Mouse (Mus musculus) liver, embryonic 14.5 days (tissue): Measurements from ENCODE around the gene Pld6. TPM values are rescaled to one million over a fixed set of nuclear protein-coding genes. Genes with fewer than 3 reads are reported as not detected.
"Not testable (repeated sequence)": the region's sequence is repeated elsewhere in the genome, so short reads cannot be mapped to it uniquely, and the experiment has no call there.

Experiments
- ATAC-seq: fragments of 200-750 bp; cut with Nextera tagmentation; 2 replicates; pipeline ENCODE4 v1.8.0; 2017; ENCODE audit warnings: moderate number of reproducible peaks, mild to moderate bottlenecking, moderate library complexity; ENCODE audit not compliant: insufficient read depth
- DNase-seq, 3 experiments: peaks; one replicate each; pipeline ENCODE4 v3.0.0-alpha.2; 2012 to 2013; ENCODE audit warnings: low read depth in 3 of 3, low spot score in 3 of 3
- H3K27ac ChIP-seq: fragments of 300-500 bp; sonication (generic); 2 replicates; pipeline ENCODE4 v1.5.1; 2014; ENCODE audit warnings: moderate library complexity, mild to moderate bottlenecking, control low read depth, inconsistent platforms
- H3K27me3 ChIP-seq: fragments of 300-500 bp; sonication (generic); 2 replicates; pipeline ENCODE4 v1.6.1; 2014; ENCODE audit warnings: mild to moderate bottlenecking, low read length, moderate library complexity; ENCODE audit not compliant: control insufficient read depth, insufficient read depth
- H3K36me3 ChIP-seq: fragments of 300-500 bp; sonication (generic); replicated peaks from 2 replicates; pipeline ENCODE4 v1.6.1; 2014; ENCODE audit warnings: low read depth; ENCODE audit not compliant: control insufficient read depth, insufficient read depth
- H3K4me1 ChIP-seq, 2 experiments: fragments of 200-500 bp in 1 of 2; fragments of 300-500 bp in 1 of 2; sonication (generic) in 1 of 2; replicated peaks; 2 replicates each; pipeline ENCODE4 v1.6.1; 2012 to 2014; ENCODE audit warnings: antibody characterized with exemption in 1 of 2, inconsistent platforms in 1 of 2, low read length in 1 of 2; ENCODE audit not compliant: control insufficient read depth in 2 of 2, insufficient read depth in 2 of 2
- H3K4me2 ChIP-seq: fragments of 300-500 bp; sonication (generic); 2 replicates; pipeline ENCODE4 v1.6.1; 2014; ENCODE audit warnings: low read depth, mild to moderate bottlenecking, control low read depth, moderate library complexity
- H3K4me3 ChIP-seq, 2 experiments: fragments of 200-500 bp in 1 of 2; fragments of 300-500 bp in 1 of 2; sonication (generic) in 1 of 2; 2 replicates each; pipeline ENCODE4 v1.5.1; 2012 to 2014; ENCODE audit warnings: low read depth in 2 of 2, low read length in 2 of 2, mild to moderate bottlenecking in 2 of 2, control low read depth in 1 of 2, inconsistent platforms in 1 of 2, moderate library complexity in 1 of 2; ENCODE audit not compliant: insufficient read depth in 1 of 2
- H3K9ac ChIP-seq: fragments of 300-500 bp; sonication (generic); replicated peaks from 2 replicates; pipeline ENCODE4 v1.6.1; 2014; ENCODE audit warnings: mild to moderate bottlenecking, control low read depth, moderate library complexity
- H3K9me3 ChIP-seq: fragments of 300-500 bp; sonication (generic); 2 replicates; pipeline ENCODE4 v1.6.1; 2016; ENCODE audit warnings: low read length, mixed read lengths; ENCODE audit not compliant: control insufficient read depth
- CTCF ChIP-seq: IDR thresholded peaks from 2 replicates; pipeline ENCODE4 v1.5.1; 2016; ENCODE audit warnings: antibody characterized with exemption, low read depth, control low read depth
- EP300 ChIP-seq: IDR thresholded peaks from 2 replicates; pipeline ENCODE4 v1.6.1; 2016; ENCODE audit warnings: antibody characterized with exemption, low read depth
- WGBS: fragments of 180-500 bp; shearing (Covaris S2); extraction: QIAGEN DNeasy Blood & Tissue Kit; methylation state at CpG from one replicate; pipeline ENCODE4 v1.1.7; 2014; ENCODE audit not compliant: insufficient replicate concordance; 5-methylcytosine and 5-hydroxymethylcytosine counted together
- polyA plus RNA-seq, 2 experiments: library from polyadenylated mRNA; depleted of rRNA in 1 of 2; stranded (reverse) in 1 of 2; unstranded in 1 of 2; fragments of >200 nt; fragmentation: Nextera tagmentation in 1 of 2; extraction: Ambion mirVana in 1 of 2; gene quantifications; 2 replicates each; pipeline versions ENCODE4 v1.2.1 to v1.2.3; 2012 to 2014

The Pld6 gene
- polyA plus RNA-seq, 2 experiments: 0.50 to 1.9 TPM

DNA sequence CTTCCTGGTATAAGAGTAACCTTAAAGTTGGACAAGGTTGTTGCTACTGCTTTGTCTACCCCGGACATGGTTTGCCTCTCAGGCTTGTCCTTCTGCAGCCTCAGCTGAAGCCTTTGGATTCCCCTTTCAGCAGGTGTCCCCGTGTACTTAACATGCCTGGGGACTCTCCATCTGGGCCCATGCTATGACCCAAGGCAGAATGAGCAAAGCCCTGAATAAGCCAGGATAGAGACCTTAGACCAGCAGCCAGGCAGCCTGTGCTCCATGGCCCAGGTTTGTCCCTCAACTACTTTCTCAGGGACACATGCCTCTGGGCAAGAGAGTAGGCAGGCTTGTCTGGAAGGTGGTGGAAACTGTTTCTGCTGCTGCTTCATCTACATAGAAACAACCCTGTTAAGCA is 44.1 kb downstream of the Pld6 start:
- H3K4me3 ChIP-seq: no peak overlapping the region
- no peak overlapping the region for H3K4me2 ChIP-seq
- TF ChIP-seq EP300 (no peak), CTCF (no peak)
- H3K27ac ChIP-seq: no peak overlapping the region
- no peak for ATAC-seq
- H3K9ac ChIP-seq: no peak overlapping the region
- peaks cover 4% of the 10 kb centered on the region; the same call in 1 of the 2 replicates for H3K36me3 ChIP-seq
- peaks cover 0 to 10% of the 10 kb centered on the region in 2 experiments; a peak in 2 of 4 replicates for H3K4me1 ChIP-seq
- no peak for DNase-seq
- no peaks in the 10 kb centered on the region for H3K27me3 ChIP-seq
- 78% methylated on average over 2 of the region's 2 CpGs for WGBS
- no peaks in the 10 kb centered on the region for H3K9me3 ChIP-seq

- peaks cover 4% of the 10 kb centered on the region; the same call in 1 of the 2 replicates for H3K36me3 ChIP-seq
- 85% methylated on average over 5 of the region's 5 CpGs for WGBS
Observed at GRCm38 (mm10) chr11:59741915-59742314, 45.5 kb downstream of the Pld6 start.

DNA sequence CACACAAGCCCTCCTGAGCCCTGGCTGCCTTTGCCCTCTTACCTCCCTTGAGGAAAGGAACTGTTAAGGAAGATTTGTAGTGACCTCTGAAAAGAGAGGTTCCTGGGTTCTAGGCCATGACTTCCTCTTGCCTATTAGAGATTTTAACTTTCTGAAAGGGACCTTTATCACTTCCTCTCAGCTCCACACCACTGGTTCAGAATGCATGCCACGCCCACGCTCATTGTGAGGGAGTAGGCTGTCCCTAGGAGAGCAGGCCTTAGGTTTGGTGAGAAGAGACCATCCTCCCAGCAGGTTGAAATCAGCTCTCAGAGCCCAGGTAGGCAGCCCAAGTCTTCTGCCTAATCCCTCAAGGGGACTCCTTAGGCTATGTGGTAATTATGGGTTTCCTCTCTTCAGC is 47.4 kb downstream of the Pld6 start:
- Histone ChIP-seq H3K4me3 (no peak overlapping the region), H3K27me3 (no peaks in the 10 kb centered on the region), H3K9me3 (no peaks in the 10 kb centered on the region), H3K9ac (no peak overlapping the region), H3K4me1 (peaks cover 0 to 10% of the 10 kb centered on the region in 2 experiments; a peak in 2 of 4 replicates), H3K27ac (no peak overlapping the region), H3K4me2 (no peak overlapping the region), H3K36me3 (peaks cover 4% of the 10 kb centered on the region; the same call in 1 of the 2 replicates)
- no peak for TF ChIP-seq EP300
- no peak for TF ChIP-seq CTCF
- ATAC-seq: no peak
- WGBS: 14% methylated on average over 2 of the region's 2 CpGs
- no peak for DNase-seq

More at GRCm38 (mm10) chr11:59741915-59742314, 45.5 kb downstream of the Pld6 start:
- H3K4me1 ChIP-seq: peaks cover 0 to 10% of the 10 kb centered on the region in 2 experiments; a peak in 2 of 4 replicates
- H3K27me3 ChIP-seq: no peaks in the 10 kb centered on the region
- ATAC-seq (no peak), DNase-seq (no peak)
- H3K27ac ChIP-seq: no peak overlapping the region
- H3K9me3 ChIP-seq: no peaks in the 10 kb centered on the region
- TF ChIP-seq EP300 (no peak), CTCF (no peak)
- no peak overlapping the region for H3K4me2 ChIP-seq
- no peak overlapping the region for H3K9ac ChIP-seq
- H3K4me3 ChIP-seq: no peak overlapping the region

DNA sequence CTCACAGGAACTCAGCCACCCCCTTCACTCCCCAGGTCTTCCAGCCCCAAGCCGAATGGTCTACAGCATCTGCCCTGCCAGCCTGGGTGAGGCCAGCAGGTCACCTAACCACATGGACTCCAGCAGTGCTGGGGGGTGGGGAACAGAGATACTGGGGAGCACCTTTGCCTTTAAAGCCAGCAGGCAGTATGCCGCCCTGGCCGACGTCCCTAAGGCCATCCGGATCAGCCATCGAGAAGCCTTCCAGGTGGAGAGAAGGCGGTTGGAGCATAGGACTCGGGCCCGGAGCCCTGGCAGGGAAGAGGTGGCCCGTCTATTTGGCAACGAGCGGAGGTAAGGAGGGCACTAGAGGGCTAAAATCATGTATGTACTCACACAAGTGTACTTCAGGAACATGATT is 50.2 kb downstream of the Pld6 start:
- no peak for TF ChIP-seq CTCF
- no peak overlapping the region for H3K4me2 ChIP-seq
- DNase-seq (no peak), ATAC-seq (no peak)
- no peaks in the 10 kb centered on the region for H3K27me3 ChIP-seq
- H3K9me3 ChIP-seq: no peaks in the 10 kb centered on the region
- peaks cover 2% of the 10 kb centered on the region; the same call in 1 of the 2 replicates for H3K36me3 ChIP-seq
- H3K4me3 ChIP-seq: no peak overlapping the region
- H3K9ac ChIP-seq: no peak overlapping the region
- peaks cover 0 to 10% of the 10 kb centered on the region in 2 experiments; a peak in 2 of 4 replicates for H3K4me1 ChIP-seq
- WGBS: 84% methylated on average over 12 of the region's 12 CpGs
- H3K27ac ChIP-seq: no peak overlapping the region

GRCm38 (mm10) chr11:59735938-59736337 is 51.5 kb downstream of the Pld6 start:
- not testable (repeated sequence) for H3K4me3 ChIP-seq, H3K4me2 ChIP-seq, H3K9ac ChIP-seq, H3K36me3 ChIP-seq, H3K9me3 ChIP-seq, DNase-seq, H3K4me1 ChIP-seq, ATAC-seq, H3K27me3 ChIP-seq, H3K27ac ChIP-seq
- 77% methylated on average over 4 of the region's 4 CpGs for WGBS
